Mouse (Mus musculus): ENCODE data around the gene Naa80. TPM values are rescaled to one million over a fixed set of nuclear protein-coding genes. Genes with fewer than 3 reads are reported as not detected.

Gene Naa80
- polyA plus RNA-seq, 1 experiment from 2014 or later: 14.7 TPM

GRCm38 (mm10) chr9:107612945-107613569 lies 34.4 kb downstream of the Naa80 start:
- WGBS: 10% methylated on average over 12 of the region's 12 CpGs
- no peak; the same call in 1 of the 2 replicates for TF ChIP-seq CTCF (IDR thresholded peaks at IDR 0.05; ENCODE audit: low read depth)
- peak overlapping the region; percentile 34 for H3K4me3 ChIP-seq (ENCODE audit: low read depth, low read length)
- H3K4me2 ChIP-seq: peak overlapping the region; percentile 79
- DNase-seq: peak; percentile 66
- peak overlapping the region; percentile 96 for H3K27ac ChIP-seq (ENCODE audit: low read depth)
- H3K9me3 ChIP-seq (ENCODE audit: low read depth, low read length): no peaks in the 10 kb centered on the region
- H3K27me3 ChIP-seq (ENCODE audit: insufficient read depth, low read length): no peaks in the 10 kb centered on the region
- peaks cover 45% of the 10 kb centered on the region for H3K36me3 ChIP-seq (ENCODE audit: insufficient read depth)
- H3K9ac ChIP-seq: peak overlapping the region; percentile 66; the same call in 1 of the 2 replicates
- ATAC-seq (ENCODE audit: insufficient read depth): peak; percentile 45; the same call in 1 of the 2 replicates
- H3K4me1 ChIP-seq (ENCODE audit: insufficient read depth): peaks cover 23% of the 10 kb centered on the region

- Histone ChIP-seq H3K9me3 (ENCODE audit: low read depth, low read length) (no peaks in the 10 kb centered on the region), H3K4me3 (ENCODE audit: low read depth, low read length) (no peak overlapping the region), H3K27ac (ENCODE audit: low read depth) (no peak overlapping the region), H3K36me3 (ENCODE audit: insufficient read depth) (peaks cover 65% of the 10 kb centered on the region), H3K4me2 (no peak overlapping the region), H3K4me1 (ENCODE audit: insufficient read depth) (peaks cover 28% of the 10 kb centered on the region), H3K27me3 (ENCODE audit: insufficient read depth, low read length) (no peaks in the 10 kb centered on the region), H3K9ac (no peak overlapping the region)
- TF ChIP-seq CTCF (IDR thresholded peaks at IDR 0.05; ENCODE audit: low read depth): no peak
- ATAC-seq (ENCODE audit: insufficient read depth) (no peak), DNase-seq (no peak)
- WGBS: 88% methylated on average over 4 of the region's 4 CpGs
Observed at GRCm38 (mm10) chr9:107615035-107615434, 36.3 kb downstream of the Naa80 start.

- Histone ChIP-seq H3K4me2 (no peak overlapping the region), H3K4me3 (ENCODE audit: low read depth, low read length) (no peak overlapping the region), H3K36me3 (ENCODE audit: insufficient read depth) (peaks cover 77% of the 10 kb centered on the region), H3K27ac (ENCODE audit: low read depth) (no peak overlapping the region; the same call in 1 of the 2 replicates), H3K4me1 (ENCODE audit: insufficient read depth) (peaks cover 12% of the 10 kb centered on the region), H3K9me3 (ENCODE audit: low read depth, low read length) (no peaks in the 10 kb centered on the region), H3K27me3 (ENCODE audit: insufficient read depth, low read length) (no peaks in the 10 kb centered on the region), H3K9ac (no peak overlapping the region)
- no peak for TF ChIP-seq CTCF (IDR thresholded peaks at IDR 0.05; ENCODE audit: low read depth)
- WGBS: 74% methylated on average over 2 of the region's 2 CpGs
- DNase-seq (no peak), ATAC-seq (ENCODE audit: insufficient read depth) (no peak)
Observed at GRCm38 (mm10) chr9:107617461-107617860, 38.8 kb downstream of the Naa80 start.

GRCm38 (mm10) chr9:107618098-107618497 lies 39.4 kb downstream of the Naa80 start:
- no peaks in the 10 kb centered on the region for H3K27me3 ChIP-seq (ENCODE audit: insufficient read depth, low read length)
- H3K4me1 ChIP-seq (ENCODE audit: insufficient read depth): peaks cover 12% of the 10 kb centered on the region
- 88% methylated on average over 6 of the region's 6 CpGs for WGBS
- DNase-seq: no peak
- TF ChIP-seq CTCF (IDR thresholded peaks at IDR 0.05; ENCODE audit: low read depth): no peak
- H3K36me3 ChIP-seq (ENCODE audit: insufficient read depth): peaks cover 84% of the 10 kb centered on the region
- no peak overlapping the region for H3K4me3 ChIP-seq (ENCODE audit: low read depth, low read length)
- H3K9me3 ChIP-seq (ENCODE audit: low read depth, low read length): no peaks in the 10 kb centered on the region
- no peak overlapping the region for H3K4me2 ChIP-seq
- no peak for ATAC-seq (ENCODE audit: insufficient read depth)
- H3K27ac ChIP-seq (ENCODE audit: low read depth): peak overlapping the region; percentile 86
- no peak overlapping the region for H3K9ac ChIP-seq

GRCm38 (mm10) chr9:107618778-107619545 lies 40.3 kb downstream of the Naa80 start:
- H3K27me3 ChIP-seq (ENCODE audit: insufficient read depth, low read length): no peaks in the 10 kb centered on the region
- peak overlapping the region; percentile 31; the same call in 1 of the 2 replicates for H3K4me2 ChIP-seq
- peaks cover 12% of the 10 kb centered on the region for H3K4me1 ChIP-seq (ENCODE audit: insufficient read depth)
- no peaks in the 10 kb centered on the region for H3K9me3 ChIP-seq (ENCODE audit: low read depth, low read length)
- peak; percentile 86 for ATAC-seq (ENCODE audit: insufficient read depth)
- H3K27ac ChIP-seq (ENCODE audit: low read depth): peak overlapping the region; percentile 86
- 20% methylated on average over 13 of the region's 13 CpGs for WGBS
- H3K36me3 ChIP-seq (ENCODE audit: insufficient read depth): peaks cover 87% of the 10 kb centered on the region
- TF ChIP-seq CTCF (IDR thresholded peaks at IDR 0.05; ENCODE audit: low read depth): no peak
- no peak overlapping the region for H3K4me3 ChIP-seq (ENCODE audit: low read depth, low read length)
- H3K9ac ChIP-seq: peak overlapping the region; percentile 2; the same call in 1 of the 2 replicates
- DNase-seq: peak; percentile 92

GRCm38 (mm10) chr9:107619546-107619879 lies 40.8 kb downstream of the Naa80 start:
- no peak overlapping the region for H3K4me2 ChIP-seq
- 42% methylated on average over 13 of the region's 13 CpGs for whole genome bisulfite sequencing
- H3K27ac ChIP-seq (ENCODE audit: low read depth): peak overlapping the region; percentile 86; the same call in 1 of the 2 replicates
- H3K4me3 ChIP-seq (ENCODE audit: low read depth, low read length): no peak overlapping the region
- H3K36me3 ChIP-seq (ENCODE audit: insufficient read depth): peaks cover 84% of the 10 kb centered on the region
- H3K27me3 ChIP-seq (ENCODE audit: insufficient read depth, low read length): no peaks in the 10 kb centered on the region
- H3K9me3 ChIP-seq (ENCODE audit: low read depth, low read length): no peaks in the 10 kb centered on the region
- ATAC-seq (ENCODE audit: insufficient read depth) (no peak; the same call in 1 of the 2 replicates), DNase-seq (no peak)
- no peak for TF ChIP-seq CTCF (IDR thresholded peaks at IDR 0.05; ENCODE audit: low read depth)
- peaks cover 12% of the 10 kb centered on the region for H3K4me1 ChIP-seq (ENCODE audit: insufficient read depth)
- no peak overlapping the region for H3K9ac ChIP-seq

- no peak overlapping the region for H3K27ac ChIP-seq (ENCODE audit: low read depth)
- no peaks in the 10 kb centered on the region for H3K9me3 ChIP-seq (ENCODE audit: low read depth, low read length)
- H3K9ac ChIP-seq: no peak overlapping the region
- no peak for TF ChIP-seq CTCF (IDR thresholded peaks at IDR 0.05; ENCODE audit: low read depth)
- no peak for ATAC-seq (ENCODE audit: insufficient read depth)
- no peak overlapping the region for H3K4me3 ChIP-seq (ENCODE audit: low read depth, low read length)
- H3K4me1 ChIP-seq (ENCODE audit: insufficient read depth): peaks cover 12% of the 10 kb centered on the region
- no peaks in the 10 kb centered on the region for H3K27me3 ChIP-seq (ENCODE audit: insufficient read depth, low read length)
- no peak overlapping the region for H3K4me2 ChIP-seq
- no peak for DNase-seq
- H3K36me3 ChIP-seq (ENCODE audit: insufficient read depth): peaks cover 84% of the 10 kb centered on the region
Observed at GRCm38 (mm10) chr9:107620954-107621353, 42.3 kb downstream of the Naa80 start.
